Mouse (Mus musculus): ENCODE measurements around the gene Tst.

- TF ChIP-seq CTCF (IDR thresholded peaks at IDR 0.05; ENCODE audit: insufficient read depth, low read depth, low read length) (no peak), POLR2A (IDR thresholded peaks at IDR 0.05; ENCODE audit: insufficient read depth, low read depth, low read length) (no peak)
Measured at GRCm38 (mm10) chr15:78429139-78429459, 23.4 kb upstream of the Tst start.
